Mouse (Mus musculus): ENCODE data around the gene Dmrt3.

The Dmrt3 gene

GRCm38 (mm10) chr19:25610015-25610410 is at the start of gene Dmrt3:
Dmrt3 (plus strand) TSS chr19:25610301.
- DNase-seq, result peak; percentile 21

DNA sequence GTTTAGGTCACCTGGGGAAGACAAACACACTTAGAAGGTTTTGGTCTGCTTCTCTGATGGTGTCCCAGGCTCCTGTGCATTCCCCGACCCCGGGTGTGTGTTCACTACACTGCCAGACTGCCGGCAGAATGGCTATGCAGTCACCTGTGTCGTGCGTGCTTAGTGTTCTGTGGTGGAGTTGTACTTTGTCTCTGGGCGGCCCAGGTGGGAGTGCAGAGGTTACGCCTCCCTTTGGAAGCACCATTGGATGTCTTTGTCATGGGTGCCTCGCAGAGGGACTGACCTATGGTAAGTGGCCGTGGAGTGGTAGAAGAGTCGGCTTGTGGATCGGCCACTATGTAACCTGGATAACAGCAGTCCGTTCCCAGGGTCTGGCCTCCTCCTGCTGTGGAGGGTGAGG is 45.7 kb upstream of the Dmrt3 start:
- no peak for DNase-seq

DNA sequence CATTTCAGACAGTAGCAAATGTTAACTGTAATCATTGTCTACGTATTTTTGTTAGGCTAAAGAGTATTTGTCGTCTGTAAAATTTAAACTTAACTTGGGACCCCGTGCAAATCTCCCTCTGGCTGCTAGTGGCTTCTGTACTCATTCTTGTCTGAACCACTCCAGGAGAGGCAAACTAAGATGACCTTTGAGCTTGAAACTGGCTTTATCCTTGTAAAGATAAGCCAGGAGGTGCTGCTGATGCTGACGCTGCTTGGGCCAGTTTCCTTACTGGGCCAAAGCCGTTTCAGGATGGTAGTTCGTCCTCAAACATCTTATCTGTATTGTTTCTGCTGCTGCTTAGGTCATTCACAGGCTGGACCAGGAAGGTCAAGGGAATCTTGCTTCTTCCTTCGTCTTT is 40.3 kb upstream of the Dmrt3 start:
- no peak for DNase-seq

DNA sequence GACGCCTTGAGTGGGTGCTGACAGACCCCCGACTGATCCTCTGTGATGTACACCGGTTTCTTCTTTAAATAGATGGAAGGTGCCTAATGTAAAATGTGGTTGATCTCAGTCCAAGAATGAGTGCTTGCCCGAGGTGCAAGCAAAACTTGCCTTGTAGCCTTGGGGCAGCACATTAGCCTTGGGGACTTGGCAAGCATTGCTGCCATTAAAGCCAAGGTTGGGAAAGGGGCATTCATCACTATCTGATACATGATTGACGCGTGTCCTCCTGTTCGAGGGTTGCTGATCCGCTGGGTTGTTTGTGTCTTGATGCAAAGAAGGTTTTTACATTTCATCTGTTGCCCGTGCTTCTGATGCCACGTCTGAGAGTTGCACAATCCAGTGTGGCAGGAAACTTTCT is 35.7 kb upstream of the Dmrt3 start:
- no peak for DNase-seq

GRCm38 (mm10) chr19:25574981-25575814 is 34.9 kb upstream of the Dmrt3 start:
- no peak for DNase-seq

DNA sequence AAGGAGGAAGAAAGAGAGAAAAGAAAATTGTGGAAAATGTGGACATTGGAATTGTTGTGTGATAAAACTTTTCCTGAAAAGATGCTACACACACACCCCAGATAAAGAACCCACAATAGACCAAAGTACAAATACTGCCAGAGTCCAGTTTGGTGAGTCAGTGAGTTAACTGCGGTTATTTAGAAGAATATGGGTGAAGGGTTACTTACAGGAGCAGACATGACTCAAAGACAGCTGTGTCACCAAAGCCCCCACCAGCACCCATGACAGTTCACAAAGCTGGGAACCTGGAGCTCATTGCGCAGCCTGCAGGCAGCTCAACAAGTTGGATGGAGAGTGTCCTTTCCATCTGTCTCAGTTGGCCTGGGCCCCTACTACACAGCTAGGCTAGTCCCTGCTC is 31.7 kb upstream of the Dmrt3 start:
- DNase-seq, result no peak

- DNase-seq, result no peak
These were observed 30.7 kb upstream of the Dmrt3 start for GRCm38 (mm10) chr19:25579440-25579839.

GRCm38 (mm10) chr19:25597717-25598232 is 12.3 kb upstream of the Dmrt3 start:
- DNase-seq, result no peak

GRCm38 (mm10) chr19:25598626-25599025 is 11.5 kb upstream of the Dmrt3 start:
- DNase-seq, result no peak

GRCm38 (mm10) chr19:25601966-25602365 is 8.1 kb upstream of the Dmrt3 start:
- DNase-seq, result no peak

DNA sequence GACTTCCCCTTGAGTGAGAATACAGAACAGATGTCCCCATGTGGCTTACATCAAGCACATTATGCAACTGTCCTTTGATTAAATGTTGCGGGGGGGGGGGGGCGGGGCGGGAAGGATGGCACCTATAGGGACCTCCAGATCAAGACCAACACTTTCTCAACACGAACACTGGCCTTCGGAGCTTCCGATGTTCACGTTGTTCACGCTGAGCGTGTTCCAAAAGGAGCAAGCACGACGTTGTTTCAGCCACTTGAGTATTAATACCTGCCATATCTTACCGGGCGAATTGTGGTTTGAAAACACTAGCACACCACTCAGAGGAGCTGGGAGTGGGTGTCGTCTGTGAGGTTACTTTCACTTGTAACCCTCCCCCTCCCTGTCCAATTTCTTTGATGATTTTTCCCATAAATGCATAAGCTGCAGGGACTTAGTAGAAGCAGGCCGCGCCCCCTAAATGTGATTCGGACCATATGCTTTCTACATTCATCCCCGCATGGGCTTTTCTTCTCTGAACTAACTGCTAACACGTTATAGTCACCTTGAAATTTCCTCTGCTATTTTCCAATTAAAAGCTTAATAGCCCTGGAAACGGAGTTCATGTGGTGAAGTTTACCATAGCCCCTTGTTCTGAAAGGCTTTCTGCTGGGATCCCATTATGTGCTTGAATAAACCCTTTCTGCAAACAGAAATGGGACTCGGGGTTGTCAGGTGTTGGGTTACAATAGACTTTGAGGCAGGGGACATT is 2.5 kb upstream of the Dmrt3 start:
- DNase-seq, result no peak

DNA sequence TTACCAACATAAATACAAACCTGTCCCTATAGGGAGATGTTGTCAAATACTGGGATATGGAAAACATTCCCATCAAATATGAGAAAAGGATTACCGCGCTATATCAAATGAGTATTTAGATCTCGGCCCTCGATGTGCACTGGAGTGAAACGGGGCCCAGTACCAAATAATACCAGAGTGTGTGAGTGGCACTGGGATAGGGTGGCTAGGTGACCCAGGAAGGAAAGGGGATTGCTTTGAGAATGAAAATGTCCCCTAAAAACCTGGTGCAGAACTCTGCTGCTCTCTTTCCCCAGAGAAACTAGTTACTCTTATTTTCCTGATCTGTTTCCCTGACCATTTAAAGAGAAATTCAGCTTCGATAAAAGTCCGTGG is 1.9 kb upstream of the Dmrt3 start:
- DNase-seq, result no peak

- peak; percentile 32 for DNase-seq
These were observed 895 bp upstream of the Dmrt3 start for GRCm38 (mm10) chr19:25608961-25609850.

DNA sequence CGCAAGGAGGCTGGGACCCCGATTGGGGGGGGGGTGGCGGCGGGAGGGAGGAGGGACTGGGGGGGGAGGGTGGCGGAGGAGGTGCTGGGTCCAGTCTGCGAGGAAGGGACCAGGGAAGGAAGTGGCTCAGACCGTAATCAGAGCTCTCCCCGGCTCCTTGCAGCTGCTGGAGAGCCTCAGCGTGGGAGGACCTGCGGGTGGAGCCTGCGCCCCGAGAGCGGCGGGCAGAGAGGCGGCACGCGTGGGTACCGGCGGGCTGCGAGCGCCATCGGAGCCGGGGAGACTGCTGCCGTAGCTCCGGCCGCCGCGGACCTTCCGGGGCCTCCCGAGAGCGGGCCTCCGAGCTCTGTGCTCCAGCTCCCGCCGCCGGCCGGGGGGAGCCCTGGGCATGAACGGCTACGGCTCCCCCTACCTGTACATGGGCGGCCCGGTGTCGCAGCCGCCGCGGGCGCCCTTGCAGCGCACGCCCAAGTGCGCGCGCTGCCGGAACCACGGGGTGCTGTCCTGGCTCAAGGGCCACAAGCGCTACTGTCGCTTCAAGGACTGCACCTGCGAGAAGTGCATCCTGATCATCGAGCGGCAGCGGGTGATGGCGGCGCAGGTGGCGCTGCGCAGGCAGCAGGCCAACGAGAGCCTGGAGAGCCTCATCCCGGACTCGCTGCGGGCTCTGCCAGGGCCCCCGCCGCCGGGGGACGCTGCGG is 460 bp downstream of the Dmrt3 start:
- peak; percentile 27 for DNase-seq

DNA sequence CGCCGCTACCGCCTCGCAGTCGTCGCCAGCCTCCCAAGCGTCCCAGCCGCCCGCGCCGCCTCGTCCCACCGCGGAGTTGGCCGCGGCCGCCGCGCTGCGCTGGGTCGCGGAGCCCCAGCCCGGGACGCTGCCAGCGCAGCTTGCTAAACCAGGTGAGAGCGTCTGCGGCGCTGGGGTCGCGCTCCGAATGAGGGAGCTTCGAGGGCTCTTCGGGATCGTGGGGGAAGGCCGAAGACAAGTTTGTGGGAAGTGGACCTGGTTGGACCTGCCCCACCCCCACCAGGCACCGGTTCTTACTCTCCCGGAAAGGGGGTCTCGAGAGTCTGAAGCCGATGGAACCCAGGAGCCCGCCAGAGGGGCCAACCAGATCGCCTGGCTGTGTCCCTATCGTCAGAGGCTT is 1.0 kb downstream of the Dmrt3 start:
- no peak for DNase-seq

DNA sequence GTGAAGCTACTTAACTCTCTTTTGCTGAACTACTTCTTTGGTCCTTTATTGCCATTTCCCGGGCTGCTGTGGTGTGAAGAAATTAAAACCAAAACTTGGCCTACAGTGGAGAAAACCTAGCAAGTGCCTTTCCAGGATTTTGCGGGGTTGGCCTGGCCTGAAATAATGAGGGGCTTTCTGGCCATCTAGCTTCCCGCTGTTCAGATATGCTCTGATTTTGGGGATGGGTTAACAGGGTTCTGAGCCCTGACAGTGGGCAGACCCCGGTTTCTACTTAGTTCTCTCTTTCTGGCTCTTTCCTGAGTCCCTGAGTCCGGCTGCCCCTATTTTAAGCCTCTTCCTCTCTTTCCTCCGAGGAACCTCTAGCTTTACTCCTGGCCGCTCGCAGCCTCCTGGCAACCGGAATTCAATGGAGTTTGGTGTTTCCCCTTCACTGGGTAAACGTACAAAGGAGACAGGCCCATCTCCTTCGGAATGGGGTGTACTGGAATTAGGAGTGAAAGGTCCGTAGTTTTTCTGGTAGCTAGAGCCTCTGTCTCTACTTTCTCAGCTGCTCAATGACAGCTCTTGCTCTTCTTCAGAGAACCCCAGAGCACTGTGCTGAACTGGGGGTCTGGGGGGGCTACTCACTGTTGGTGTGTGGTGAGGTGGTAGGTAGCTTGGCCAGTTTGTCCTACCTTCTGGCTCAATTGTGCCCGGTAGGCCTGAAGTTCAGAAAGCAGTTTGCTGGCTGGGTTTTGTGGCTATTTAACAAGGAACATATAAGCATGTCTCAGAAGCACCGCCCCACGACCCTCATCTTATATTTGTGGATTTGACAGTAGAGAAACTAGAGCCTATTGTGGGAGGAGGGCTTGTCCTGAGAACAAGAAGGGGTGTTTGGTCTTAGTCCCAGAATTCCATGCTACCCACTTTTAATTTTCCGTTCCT is 2.0 kb downstream of the Dmrt3 start:
- no peak for DNase-seq

DNA sequence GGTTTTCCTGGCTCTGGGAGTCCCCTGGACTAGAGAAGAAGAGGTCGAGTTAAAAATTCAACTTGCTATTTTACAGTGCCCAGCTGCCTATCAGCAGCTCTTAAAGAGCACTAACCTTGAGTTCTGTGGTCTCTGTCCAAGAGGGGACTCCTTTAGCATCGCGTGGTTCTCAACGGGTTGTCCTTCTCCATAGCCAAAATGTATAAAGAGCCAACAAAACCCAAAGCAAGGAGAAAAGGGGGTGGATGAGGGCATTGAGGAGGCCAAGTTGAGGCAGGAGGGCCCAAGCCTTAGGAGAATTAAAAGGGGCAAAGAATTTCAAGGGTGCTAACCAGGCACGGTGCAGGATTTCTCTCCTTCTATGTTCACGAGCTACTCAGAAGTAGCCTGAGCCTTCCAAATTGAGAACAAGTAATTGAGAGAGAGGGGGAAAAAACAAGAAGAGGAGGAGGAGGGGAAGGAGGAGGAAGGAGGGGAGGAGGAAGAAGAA is 2.8 kb downstream of the Dmrt3 start:
- no peak for DNase-seq

GRCm38 (mm10) chr19:25613476-25614300 is 3.6 kb downstream of the Dmrt3 start:
- no peak for DNase-seq

DNA sequence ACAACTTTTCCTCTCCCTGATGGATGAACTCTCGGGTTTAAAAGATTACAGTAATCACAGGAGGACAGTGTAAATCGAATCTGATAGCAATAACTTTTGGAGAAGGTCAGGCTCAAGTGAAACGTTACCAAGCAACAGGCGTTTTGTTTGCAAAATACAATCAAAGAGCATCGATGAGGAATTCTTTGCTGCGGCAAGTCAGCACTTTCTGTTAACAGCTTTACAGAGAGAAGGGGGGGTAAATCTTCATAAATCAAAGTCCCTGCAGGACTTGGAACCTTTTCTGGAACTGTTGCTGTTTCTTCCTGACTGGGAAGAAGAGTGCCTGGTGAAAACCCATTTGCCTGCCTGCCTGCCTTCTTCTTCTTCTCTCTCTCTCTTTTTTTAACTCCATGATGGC is 5.8 kb downstream of the Dmrt3 start:
- DNase-seq, result no peak
